In the genomic region with DNA sequence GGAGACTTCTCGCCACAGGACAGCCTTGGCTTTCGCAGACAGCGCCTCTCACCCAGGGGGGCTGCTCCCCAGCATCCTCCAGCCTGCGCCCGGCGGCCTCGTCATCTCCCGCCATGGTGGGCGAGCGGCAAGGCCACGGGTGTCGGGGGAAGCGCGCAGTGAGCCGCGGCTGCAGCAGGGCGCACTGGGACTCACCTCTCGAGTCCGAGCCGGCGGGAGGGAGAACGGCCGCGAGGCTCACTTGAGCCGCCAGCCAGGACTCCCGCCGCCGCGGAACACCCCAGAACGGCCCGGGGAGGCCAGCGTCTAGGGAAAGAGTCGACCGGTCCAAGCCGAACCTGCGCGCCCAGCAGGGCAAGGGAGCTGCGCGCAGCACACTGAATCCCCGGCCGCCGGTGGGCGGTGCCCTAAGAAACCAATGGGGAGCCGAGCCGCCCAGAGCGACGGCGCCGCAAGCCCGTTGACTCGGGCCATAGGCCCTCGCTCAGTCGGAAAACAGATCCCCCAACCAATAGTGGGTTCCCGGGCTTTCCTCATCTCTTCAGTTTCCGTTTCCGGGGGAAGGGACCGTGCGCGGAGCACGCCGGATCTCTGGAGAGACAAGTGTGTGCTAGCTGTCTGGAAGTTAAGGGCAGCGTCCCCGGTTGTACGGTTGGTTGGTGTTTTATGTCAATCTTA, we compare ENCODE assay signal across 8 mouse cellular contexts. TPM values are rescaled to one million over a fixed set of nuclear protein-coding genes. Genes with fewer than 3 reads are reported as not detected.
DNase-seq lines count a peak whose midpoint lies in the region; ATAC-seq and TF ChIP-seq lines count a peak whose summit lies in the region.

A gene (minus strand): TSS at position 533 of the 678 bp plus-strand sequence.

- no peak for TF ChIP-seq CTCF in kidney, adult 2 months (conservative IDR thresholded peaks at IDR 0.05; ENCODE audit: insufficient read depth, insufficient read length, low read depth, low read length)
- TF ChIP-seq CTCF in spleen, adult 2 months (IDR thresholded peaks at IDR 0.05; ENCODE audit: extremely low read depth, insufficient read depth, insufficient read length, insufficient replicate concordance), result no peak

- peak within 1 kb of the TSS; percentile 84 for H3K4me2 ChIP-seq in embryonic facial prominence, embryonic 13.5 days
- peak within 1 kb of the TSS; percentile 81 for H3K4me2 ChIP-seq in limb, embryonic 12.5 days
- H3K4me2 ChIP-seq in midbrain, embryonic 15.5 days, result peak within 1 kb of the TSS; percentile 67

- H3K9ac ChIP-seq in embryonic facial prominence, embryonic 13.5 days, result peak within 1 kb of the TSS; percentile 94
- peak within 1 kb of the TSS; percentile 89 for H3K9ac ChIP-seq in limb, embryonic 12.5 days (replicated peaks)
- H3K9ac ChIP-seq in midbrain, embryonic 15.5 days, result peak within 1 kb of the TSS; percentile 76

- H3K36me3 ChIP-seq in embryonic facial prominence, embryonic 13.5 days, result peaks cover 30% of the 10 kb centered on the region
- H3K36me3 ChIP-seq in kidney, adult 2 months (ENCODE audit: control insufficient read depth, insufficient read depth, low read length), result no peaks in the 10 kb centered on the region; the same call in 1 of the 2 replicates
- H3K36me3 ChIP-seq in limb, embryonic 12.5 days, result peaks cover 33% of the 10 kb centered on the region
- peaks cover 7% of the 10 kb centered on the region; the same call in 1 of the 2 replicates for H3K36me3 ChIP-seq in midbrain, embryonic 15.5 days (replicated peaks)
- H3K36me3 ChIP-seq in spleen, adult 2 months (ENCODE audit: control insufficient read depth, insufficient read depth, low read length), result peaks cover 6% of the 10 kb centered on the region

- H3K9me3 ChIP-seq in embryonic facial prominence, embryonic 13.5 days, result peaks cover 34% of the 10 kb centered on the region
- H3K9me3 ChIP-seq in limb, embryonic 12.5 days, result peaks cover 41% of the 10 kb centered on the region
- H3K9me3 ChIP-seq in midbrain, embryonic 15.5 days, result peaks cover 6% of the 10 kb centered on the region; the same call in 1 of the 2 replicates

- no peaks in the 10 kb centered on the region for H3K27me3 ChIP-seq in embryonic facial prominence, embryonic 13.5 days
- no peaks in the 10 kb centered on the region for H3K27me3 ChIP-seq in kidney, adult 2 months (replicated peaks; ENCODE audit: control insufficient read depth, insufficient read depth, low read length)
- no peaks in the 10 kb centered on the region for H3K27me3 ChIP-seq in limb, embryonic 12.5 days
- H3K27me3 ChIP-seq in midbrain, embryonic 15.5 days (replicated peaks), result no peaks in the 10 kb centered on the region
- no peaks in the 10 kb centered on the region for H3K27me3 ChIP-seq in spleen, adult 2 months (ENCODE audit: control insufficient read depth, insufficient read depth, low read length)

- peak; percentile 97 for DNase-seq in 3134 (ENCODE audit: extremely low read depth, insufficient read length, low spot score)
- peak; percentile 94 to 95 for DNase-seq in adrenal gland, postnatal 36 days
- peak; percentile 91 to 96 for DNase-seq in heart, adult 18-20 months
- peak; percentile 96 for DNase-seq in kidney, adult 2 months
- DNase-seq in spleen, adult 2 months (ENCODE audit: low read depth in 1 of 2, low spot score in 2 of 2), result peak; percentile 83 to 87

- peak; percentile 11 for TF ChIP-seq POLR2A in kidney, adult 2 months (IDR thresholded peaks at IDR 0.05; ENCODE audit: low read depth, low read length)
- TF ChIP-seq POLR2A in spleen, adult 2 months (IDR thresholded peaks at IDR 0.05; ENCODE audit: low read depth, low read length), result peak; percentile 25

- H3K27ac ChIP-seq in embryonic facial prominence, embryonic 13.5 days, result peak within 1 kb of the TSS; percentile 89
- H3K27ac ChIP-seq in kidney, adult 2 months (ENCODE audit: insufficient read depth, low read depth, low read length), result no peak within 1 kb of the TSS; the same call in 1 of the 2 replicates
- peak within 1 kb of the TSS; percentile 85 for H3K27ac ChIP-seq in limb, embryonic 12.5 days
- peak within 1 kb of the TSS; percentile 80 for H3K27ac ChIP-seq in midbrain, embryonic 15.5 days
- peak within 1 kb of the TSS; percentile 49 for H3K27ac ChIP-seq in spleen, adult 2 months (ENCODE audit: insufficient read depth, low read length)

- peaks cover 11% of the 10 kb centered on the region for H3K4me1 ChIP-seq in embryonic facial prominence, embryonic 13.5 days
- H3K4me1 ChIP-seq in kidney, adult 2 months (ENCODE audit: control insufficient read depth, insufficient read depth, low read length), result peaks cover 5% of the 10 kb centered on the region; the same call in 1 of the 2 replicates
- H3K4me1 ChIP-seq in limb, embryonic 12.5 days (replicated peaks), result peaks cover 11% of the 10 kb centered on the region
- H3K4me1 ChIP-seq in midbrain, embryonic 15.5 days, result peaks cover 21% of the 10 kb centered on the region
- no peaks in the 10 kb centered on the region for H3K4me1 ChIP-seq in spleen, adult 2 months (ENCODE audit: control insufficient read depth, insufficient read depth, insufficient read length)

- WGBS in embryonic facial prominence, embryonic 13.5 days, result under 1% methylated on average over 63 of the region's 64 CpGs
- WGBS in kidney, adult 2 months, result under 1% methylated on average over 64 of the region's 64 CpGs
- WGBS in limb, embryonic 12.5 days, result under 1% methylated on average over 64 of the region's 64 CpGs
- WGBS in midbrain, embryonic 15.5 days, result under 1% methylated on average over 64 of the region's 64 CpGs
- under 1% methylated on average over 64 of the region's 64 CpGs for WGBS in spleen, adult 2 months

- H3K4me3 ChIP-seq in embryonic facial prominence, embryonic 13.5 days, result peak within 1 kb of the TSS; percentile 98
- H3K4me3 ChIP-seq in kidney, adult 2 months (ENCODE audit: insufficient read depth, low read depth, low read length), result peak within 1 kb of the TSS; percentile 64
- H3K4me3 ChIP-seq in limb, embryonic 12.5 days (replicated peaks), result peak within 1 kb of the TSS; percentile 96
- peak within 1 kb of the TSS; percentile 84 for H3K4me3 ChIP-seq in midbrain, embryonic 15.5 days
- peak within 1 kb of the TSS; percentile 66 for H3K4me3 ChIP-seq in spleen, adult 2 months (ENCODE audit: extremely low read depth, insufficient read depth, insufficient read length)

- peak; percentile 99 for ATAC-seq in embryonic facial prominence, embryonic 13.5 days (ENCODE audit: insufficient number of reproducible peaks, insufficient read depth, low FRiP score, low TSS enrichment, low read depth)
- ATAC-seq in limb, embryonic 12.5 days (ENCODE audit: insufficient number of reproducible peaks, insufficient read depth, low FRiP score, low TSS enrichment, low read depth), result peak; percentile 99
- peak; percentile 100 for ATAC-seq in midbrain, embryonic 15.5 days (replicated peaks)

RNA-seq across cellular contexts. Expression of the gene that starts here (rescaled TPM):
- 10 to 100 TPM; 23.9 to 24.3 TPM for total RNA-seq in adrenal gland, postnatal 36 days (2021)
- 34.9 and 36.5 TPM in 2 replicates for polyA plus RNA-seq in embryonic facial prominence, embryonic 13.5 days (2015; fragmentation: Nextera tagmentation; extraction: Ambion mirVana)
- 10 to 100 TPM; 10.7 to 11.6 TPM for total RNA-seq in heart, adult 18-20 months (2021)
- 7.0 and 8.7 TPM in 2 replicates for polyA plus RNA-seq in kidney, adult 2 months (2012; rRNA removed)
- 41.6 and 48.1 TPM in 2 replicates for polyA plus RNA-seq in limb, embryonic 12.5 days (2016; fragmentation: Nextera tagmentation; extraction: Ambion mirVana)
- 21.3 and 22.1 TPM in 2 replicates for polyA plus RNA-seq in midbrain, embryonic 15.5 days (2015; fragmentation: Nextera tagmentation; extraction: Ambion mirVana)
- polyA plus RNA-seq in spleen, adult 2 months (2012; rRNA removed), result 8.5 and 10.4 TPM in 2 replicates
